ENCODE assay signal across 19 mouse cellular contexts in genomic region chr17:30749391-30749790, GRCm38 (mm10).
A peak's percentile ranks its signal among the peaks of the same experiment; 100 is the strongest.
DNase-seq lines count a peak whose midpoint lies in the region; TF ChIP-seq lines count a peak whose summit lies in the region.
"Had no signal": no experiment of that assay in that cellular context is flagged by ENCODE, and none has a peak within 500 bp of the region (broad histone marks: within the 10 kb centered on the region; RNA-seq: fewer than 3 reads in every experiment).

No protein-coding gene starts in this region.

- no peak overlapping the region for H3K4me3 ChIP-seq in cerebellum, adult 2 months (replicated peaks; ENCODE audit: insufficient read depth, low read depth, low read length)
- H3K4me3 ChIP-seq in C2C12 (ENCODE audit: insufficient read depth, poor library complexity, severe bottlenecking) (no peak overlapping the region), E14TG2a.4 (replicated peaks; ENCODE audit: low read length) (peak overlapping the region; percentile 32; the same call in 1 of the 2 replicates)
- no peak overlapping the region for H3K4me3 ChIP-seq in midbrain, embryonic 10.5 days

- 58% methylated on average over 12 of the region's 12 CpGs for WGBS in cerebellum, adult 2 months
- WGBS in midbrain, embryonic 10.5 days: 90% methylated on average over 12 of the region's 12 CpGs

- H3K79me3 ChIP-seq in C2C12 (ENCODE audit: low read depth): no peaks in the 10 kb centered on the region

- H3K36me3 ChIP-seq in C2C12 (ENCODE audit: control insufficient read depth, insufficient read depth) (no peaks in the 10 kb centered on the region), E14TG2a.4 (ENCODE audit: insufficient read depth, low read length) (peaks cover 96% of the 10 kb centered on the region)
- H3K36me3 ChIP-seq in midbrain, embryonic 10.5 days: no peaks in the 10 kb centered on the region

- H3K4me1 ChIP-seq in cerebellum, adult 2 months (ENCODE audit: control insufficient read depth, insufficient read depth, low read length): peaks cover 6% of the 10 kb centered on the region
- peaks cover 23% of the 10 kb centered on the region for H3K4me1 ChIP-seq in E14TG2a.4 (replicated peaks; ENCODE audit: low read depth, low read length)
- H3K4me1 ChIP-seq in midbrain, embryonic 10.5 days: 0 out of 2 replicates have a peak, but pooled peaks cover 3% of the 10 kb centered on the region

- DNase-seq in cerebellum, postnatal 10 days: peak; percentile 51 to 53
- no peak for DNase-seq in cerebellum, adult 11 months
- DNase-seq in cerebellum, postnatal 14 days: peak; percentile 35
- no peak for DNase-seq in cerebellum, adult 2 months
- DNase-seq in midbrain, embryonic 10.5 days (ENCODE audit: low spot score): no peak
- no peak for DNase-seq in layer of hippocampus, postnatal 14 days (ENCODE audit: low spot score in 2 of 2)
- DNase-seq: adrenal gland, adult 2 months; adrenal gland, adult 8-10 months; adrenal gland, postnatal 10 days; adrenal gland, postnatal 14 days; adrenal gland, postnatal 25 days; adrenal gland, postnatal 36 days; B cell, adult 2 months; cerebellum, adult 11-12 months; cerebellum, adult 18-20 months; cerebellum, adult 8-10 months; cerebellum, adult 9-10 months had no signal

- no peak overlapping the region for H3K27ac ChIP-seq in cerebellum, adult 2 months (ENCODE audit: insufficient read depth, low read length)
- no peak overlapping the region for H3K27ac ChIP-seq in midbrain, embryonic 10.5 days (replicated peaks)

- no peak for TF ChIP-seq CTCF in cerebellum, adult 2 months (IDR thresholded peaks at IDR 0.05; ENCODE audit: borderline replicate concordance, insufficient read depth, low read depth, low read length)
- no peak for TF ChIP-seq CTCF in C2C12 (IDR thresholded peaks at IDR 0.05; ENCODE audit: control insufficient read depth, insufficient read depth, insufficient read length)
- TF ChIP-seq CTCF in E14TG2a.4 (conservative IDR thresholded peaks at IDR 0.05; ENCODE audit: low read length): no peak

- no peaks in the 10 kb centered on the region for H3K9me3 ChIP-seq in E14TG2a.4 (ENCODE audit: low read length)
- H3K9me3 ChIP-seq in midbrain, embryonic 10.5 days (replicated peaks): no peaks in the 10 kb centered on the region

- no peak for TF ChIP-seq POLR2A in cerebellum, adult 2 months (IDR thresholded peaks at IDR 0.05; ENCODE audit: borderline replicate concordance, insufficient read depth, low read length)

- H3ac ChIP-seq in C2C12 (ENCODE audit: control insufficient read depth, insufficient read length, low read depth): no peak overlapping the region

- no peaks in the 10 kb centered on the region for H3K79me2 ChIP-seq in C2C12 (ENCODE audit: control insufficient read depth, insufficient read depth)

- H3K27me3 ChIP-seq in cerebellum, adult 2 months (ENCODE audit: control insufficient read depth, insufficient read depth, low read length): no peaks in the 10 kb centered on the region; the same call in 1 of the 2 replicates
- H3K27me3 ChIP-seq in C2C12 (ENCODE audit: control insufficient read depth, insufficient read depth, insufficient read length) (peaks cover 22% of the 10 kb centered on the region), E14TG2a.4 (ENCODE audit: insufficient read depth, low read length) (no peaks in the 10 kb centered on the region)
- H3K27me3 ChIP-seq in midbrain, embryonic 10.5 days (ENCODE audit: low read depth, poor library complexity, severe bottlenecking): no peaks in the 10 kb centered on the region

TF ChIP-seq in C2C12, 6 proteins besides CTCF, POLR2A, EP300 and RAD21:
- TF ChIP-seq CEBPB (IDR thresholded peaks at IDR 0.05; ENCODE audit: low read depth): peak; percentile 11
- no peak for TF ChIP-seq FOSL1 (IDR thresholded peaks at IDR 0.05; ENCODE audit: insufficient read depth, low read length, poor library complexity, severe bottlenecking)
TF ChIP-seq in C2C12: peak in this region for 1.

Comparison
In these comparisons a context has a peak if more than half of its experiments do, and no peak if none do; other contexts are left out.
1. DNase-seq: peak in cerebellum, postnatal 10 days (2 of 2) and cerebellum, postnatal 14 days (2 of 2); none in cerebellum, adult 11 months (single experiment), cerebellum, adult 2 months (0 of 2), midbrain, embryonic 10.5 days (single experiment) and layer of hippocampus, postnatal 14 days (0 of 2).